Mouse (Mus musculus) stomach, postnatal 0 days (tissue): ENCODE measurements around the gene Selenon. TPM values are rescaled to one million over a fixed set of nuclear protein-coding genes. Genes with fewer than 3 reads are reported as not detected.
"Not testable (repeated sequence)": the region's sequence is repeated elsewhere in the genome, so short reads cannot be mapped to it uniquely, and the experiment has no call there.

ENCODE experiments used
- ATAC-seq: fragments of 200-750 bp; cut with Nextera tagmentation; 2 replicates; pipeline ENCODE4 v1.8.0; 2017; ENCODE audit not compliant: low FRiP score, low TSS enrichment
- DNase-seq: peaks from one replicate; pipeline ENCODE4 v3.0.0-alpha.2; 2016; ENCODE audit warnings: low spot score
- H3K27ac ChIP-seq: fragments of 300-500 bp; sonication (generic); replicated peaks from 2 replicates; pipeline ENCODE4 v1.5.1; 2014; ENCODE audit warnings: mild to moderate bottlenecking, control low read depth
- H3K27me3 ChIP-seq: fragments of 300-500 bp; sonication (generic); 2 replicates; pipeline ENCODE4 v1.6.1; 2014; ENCODE audit warnings: low read length; ENCODE audit not compliant: control insufficient read depth, insufficient read depth
- H3K36me3 ChIP-seq: fragments of 300-500 bp; sonication (generic); 2 replicates; pipeline ENCODE4 v1.6.1; 2014; ENCODE audit warnings: low read length, mixed read lengths; ENCODE audit not compliant: control insufficient read depth, insufficient read depth
- H3K4me1 ChIP-seq: fragments of 300-500 bp; sonication (generic); replicated peaks from 2 replicates; pipeline ENCODE4 v1.6.1; 2014; ENCODE audit warnings: antibody characterized with exemption; ENCODE audit not compliant: control insufficient read depth, insufficient read depth
- H3K4me2 ChIP-seq: fragments of 300-500 bp; sonication (generic); replicated peaks from 2 replicates; pipeline ENCODE4 v1.6.1; 2014; ENCODE audit warnings: low read depth, mild to moderate bottlenecking, control low read depth, moderate library complexity
- H3K4me3 ChIP-seq: fragments of 300-500 bp; sonication (generic); 2 replicates; pipeline ENCODE4 v1.5.1; 2014; ENCODE audit warnings: low read depth, low read length, control low read depth
- H3K9ac ChIP-seq: fragments of 300-500 bp; sonication (generic); 2 replicates; pipeline ENCODE4 v1.6.1; 2014; ENCODE audit warnings: mild to moderate bottlenecking, low read length, control low read depth, mixed read lengths
- H3K9me3 ChIP-seq: fragments of 300-500 bp; sonication (generic); 2 replicates; pipeline ENCODE4 v1.6.1; 2016; ENCODE audit warnings: low read length; ENCODE audit not compliant: control insufficient read depth
- CTCF ChIP-seq: IDR thresholded peaks from 2 replicates; pipeline ENCODE4 v1.5.1; 2016; ENCODE audit warnings: antibody characterized with exemption, low read depth, mild to moderate bottlenecking, moderate library complexity
- EP300 ChIP-seq: optimal IDR thresholded peaks from 2 replicates; pipeline ENCODE3; 2016; ENCODE audit warnings: antibody characterized with exemption
- WGBS: fragments of 180-500 bp; shearing (Covaris S2); extraction: QIAGEN DNeasy Blood & Tissue Kit; methylation state at CpG from one replicate; pipeline ENCODE4 v1.1.7; 2014; 5-methylcytosine and 5-hydroxymethylcytosine counted together
- polyA plus RNA-seq: library from polyadenylated mRNA; unstranded; fragments of >200 nt; fragmentation: Nextera tagmentation; extraction: Ambion mirVana; gene quantifications from 2 replicates; pipeline ENCODE4 v1.2.1, GENCODE M21; 2015

Selenon gene
- polyA plus RNA-seq, 1 experiment from 2014 or later = 8.6 TPM

DNA sequence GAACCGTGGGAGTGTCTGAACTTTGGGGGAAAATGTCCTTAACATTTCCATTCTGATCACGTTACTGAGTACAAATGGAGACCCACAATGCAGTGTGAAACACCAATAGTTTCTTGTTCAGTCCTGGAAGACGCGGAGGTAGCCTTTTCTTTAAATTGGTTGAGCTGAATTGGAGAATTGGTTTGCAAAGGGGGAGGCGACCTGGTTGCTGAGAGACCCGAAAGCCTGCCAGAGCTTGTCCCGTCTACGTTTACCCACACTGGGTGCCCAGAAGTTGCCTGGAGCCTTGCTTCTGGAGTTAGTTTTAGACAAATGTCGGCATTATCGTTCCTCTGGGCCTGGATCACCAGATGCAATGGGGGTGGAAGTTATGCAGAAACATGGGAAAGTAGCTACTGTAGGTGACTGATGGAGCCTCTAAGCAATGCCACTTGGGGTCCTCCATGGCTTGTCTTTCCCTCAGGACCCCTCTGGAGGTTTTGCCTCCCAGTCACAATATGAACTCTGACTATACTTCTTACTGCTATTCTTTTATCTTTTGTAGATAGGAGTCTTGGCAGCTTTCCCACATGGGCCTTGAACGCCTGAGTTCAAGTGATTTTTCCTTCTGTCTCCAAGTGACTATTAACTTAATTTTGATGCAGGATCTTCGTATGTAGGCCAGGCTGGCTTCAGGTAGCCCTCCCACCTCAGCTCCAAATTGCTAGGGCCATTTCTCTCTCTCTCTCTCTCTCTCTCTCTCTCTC lies 53.8 kb downstream of the Selenon start:
- peak; percentile 43 for DNase-seq
- 61% methylated on average over 12 of the region's 12 CpGs for WGBS
- Histone ChIP-seq H3K4me1 (peaks cover 10% of the 10 kb centered on the region), H3K27ac (peak overlapping the region; percentile 83), H3K36me3 (no peaks in the 10 kb centered on the region), H3K9ac (peak overlapping the region; percentile 65; the same call in 1 of the 2 replicates), H3K27me3 (no peaks in the 10 kb centered on the region), H3K4me2 (peak overlapping the region; percentile 90), H3K4me3 (peak overlapping the region; percentile 52; the same call in 1 of the 2 replicates), H3K9me3 (no peaks in the 10 kb centered on the region)
- TF ChIP-seq EP300 = no peak
- TF ChIP-seq CTCF = no peak
- ATAC-seq = no peak

- Histone ChIP-seq H3K9ac (peak overlapping the region; percentile 65), H3K4me3 (peak overlapping the region; percentile 52), H3K4me2 (peak overlapping the region; percentile 90), H3K27me3 (no peaks in the 10 kb centered on the region), H3K27ac (peak overlapping the region; percentile 83), H3K36me3 (no peaks in the 10 kb centered on the region), H3K9me3 (no peaks in the 10 kb centered on the region), H3K4me1 (peaks cover 10% of the 10 kb centered on the region)
- WGBS = 8% methylated on average over 6 of the region's 6 CpGs
- DNase-seq = no peak
- ATAC-seq = peak; percentile 13
- TF ChIP-seq EP300 (no peak), CTCF (no peak)
These were observed 54.7 kb downstream of the Selenon start for GRCm38 (mm10) chr4:134497223-134497622.

DNA sequence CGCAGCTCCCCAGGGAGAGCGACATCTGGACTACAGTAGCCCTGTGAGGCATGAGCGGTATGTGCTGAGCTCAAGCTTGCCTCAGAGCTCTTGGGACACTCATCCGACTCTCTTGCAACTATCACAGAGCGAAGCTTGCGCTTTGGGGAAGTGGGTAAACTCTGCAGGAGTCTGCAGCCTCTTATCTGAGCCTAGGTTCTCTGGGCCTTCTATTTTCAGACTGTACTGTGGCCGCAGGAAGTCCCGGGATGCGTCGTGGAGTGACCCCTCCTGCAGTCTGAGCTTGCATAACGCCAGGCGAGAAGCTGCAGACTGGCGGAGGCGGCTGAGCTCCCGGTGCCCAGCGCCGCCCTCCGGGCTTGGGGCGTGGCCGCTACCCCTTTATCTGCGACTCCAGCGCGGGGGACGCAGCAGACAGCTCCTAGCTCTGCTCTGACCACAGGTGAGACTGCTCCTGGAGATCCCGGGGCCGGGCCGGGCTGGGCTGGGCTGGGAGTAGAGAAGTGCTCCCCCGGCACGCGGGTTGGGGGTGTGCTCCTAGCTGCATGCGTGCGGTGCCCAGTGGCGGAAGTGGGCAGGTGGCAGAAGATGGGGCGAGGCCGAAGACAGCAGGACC lies 55.3 kb downstream of the Selenon start, which contains the start of gene Paqr7:
Gene Paqr7 (plus strand): TSS at position 103 of the 616 bp plus-strand sequence.
- DNase-seq (peak; percentile 83), ATAC-seq (peak; percentile 60)
- Histone ChIP-seq H3K4me2 (peak within 1 kb of the TSS; percentile 90), H3K4me1 (peaks cover 10% of the 10 kb centered on the region), H3K9me3 (no peaks in the 10 kb centered on the region), H3K27ac (peak within 1 kb of the TSS; percentile 83), H3K36me3 (no peaks in the 10 kb centered on the region), H3K27me3 (no peaks in the 10 kb centered on the region), H3K4me3 (peak within 1 kb of the TSS; percentile 52), H3K9ac (peak within 1 kb of the TSS; percentile 65)
- WGBS = 4% methylated on average over 35 of the region's 35 CpGs
- TF ChIP-seq CTCF (peak; percentile 10), EP300 (peak; percentile 39)

GRCm38 (mm10) chr4:134495546-134495923 lies 56.4 kb downstream of the Selenon start:
- H3K4me3 ChIP-seq = no peak overlapping the region
- WGBS = 55% methylated on average over 5 of the region's 5 CpGs
- H3K4me2 ChIP-seq = no peak overlapping the region
- no peaks in the 10 kb centered on the region for H3K27me3 ChIP-seq
- ATAC-seq = no peak
- no peaks in the 10 kb centered on the region for H3K9me3 ChIP-seq
- peak overlapping the region; percentile 83 for H3K27ac ChIP-seq
- TF ChIP-seq CTCF (no peak), EP300 (no peak)
- no peak for DNase-seq
- no peak overlapping the region for H3K9ac ChIP-seq
- no peaks in the 10 kb centered on the region for H3K36me3 ChIP-seq
- H3K4me1 ChIP-seq = peaks cover 10% of the 10 kb centered on the region

GRCm38 (mm10) chr4:134494780-134495545 lies 57.0 kb downstream of the Selenon start:
- H3K27ac ChIP-seq = peak overlapping the region; percentile 83

DNA sequence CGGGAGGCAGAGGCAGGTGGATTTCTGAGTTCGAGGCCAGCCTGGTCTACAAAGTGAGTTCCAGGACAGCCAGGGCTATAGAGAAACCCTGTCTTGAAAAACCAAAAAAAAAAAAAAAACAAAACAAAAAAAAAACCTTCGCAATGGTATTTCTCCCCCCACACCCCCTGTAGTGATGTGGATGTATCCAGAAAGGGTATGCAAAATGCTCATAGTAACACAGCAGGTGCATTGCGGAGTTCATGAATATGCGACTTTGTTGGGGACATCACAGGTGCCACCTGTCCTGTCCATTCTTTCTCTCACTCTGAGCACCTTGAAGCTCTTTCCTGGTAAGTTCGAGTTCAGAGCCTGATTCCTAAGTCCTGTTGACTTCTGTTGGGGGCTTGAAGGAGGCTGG lies 57.8 kb downstream of the Selenon start:
- not testable (repeated sequence) for H3K27me3 ChIP-seq, H3K9me3 ChIP-seq, DNase-seq, H3K9ac ChIP-seq, H3K4me2 ChIP-seq, ATAC-seq, H3K4me3 ChIP-seq, H3K36me3 ChIP-seq
- Histone ChIP-seq H3K27ac (peak overlapping the region; percentile 83), H3K4me1 (peaks cover 10% of the 10 kb centered on the region)
- WGBS = 92% methylated on average over 6 of the region's 6 CpGs

More at GRCm38 (mm10) chr4:134494780-134495545, 57.0 kb downstream of the Selenon start:
- Histone ChIP-seq H3K4me2 (no peak overlapping the region), H3K9me3 (no peaks in the 10 kb centered on the region), H3K4me1 (peaks cover 10% of the 10 kb centered on the region), H3K4me3 (no peak overlapping the region), H3K27me3 (no peaks in the 10 kb centered on the region), H3K36me3 (no peaks in the 10 kb centered on the region), H3K9ac (no peak overlapping the region)
- TF ChIP-seq EP300 (no peak), CTCF (no peak)
- 57% methylated on average over 16 of the region's 16 CpGs for WGBS
- peak; percentile 82 for DNase-seq
- peak; percentile 87 for ATAC-seq
